In the genomic region with DNA sequence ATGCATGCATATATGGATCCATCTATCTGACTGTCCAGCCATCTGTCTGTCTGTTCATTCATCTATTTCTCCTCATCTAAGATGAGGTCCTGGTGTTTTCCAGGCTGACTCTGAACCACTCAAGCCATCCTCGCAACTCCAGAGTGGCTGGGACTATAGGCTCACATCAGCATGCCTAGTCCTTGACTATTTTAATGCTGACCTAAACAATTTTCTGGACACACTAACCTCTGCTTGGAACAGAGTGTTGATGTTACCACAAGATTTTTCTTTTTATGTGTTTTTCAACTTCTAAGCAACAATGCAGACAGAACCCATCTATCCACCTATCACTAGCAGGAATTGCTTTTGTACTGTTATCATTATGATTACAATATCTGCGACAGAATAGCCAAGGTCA, we compare ENCODE assay signal across 28 mouse cellular contexts.
"Had no signal": no experiment of that assay in that cellular context is flagged by ENCODE, and none has a peak within 500 bp of the region (broad histone marks: within the 10 kb centered on the region; RNA-seq: fewer than 3 reads in every experiment).

No protein-coding gene starts in this region.

- H3K27me3 ChIP-seq: limb, embryonic 12.5 days; limb, embryonic 13.5 days; limb, embryonic 15.5 days; liver, embryonic 12.5 days; liver, embryonic 13.5 days; liver, embryonic 15.5 days; lung, embryonic 15.5 days; midbrain, embryonic 12.5 days; midbrain, embryonic 13.5 days; midbrain, embryonic 15.5 days; neural tube, embryonic 12.5 days; neural tube, embryonic 13.5 days had no signal

- H3K4me2 ChIP-seq: limb, embryonic 12.5 days; limb, embryonic 13.5 days; limb, embryonic 15.5 days; liver, embryonic 11.5 days; liver, embryonic 12.5 days; liver, embryonic 13.5 days; liver, embryonic 15.5 days; lung, embryonic 14.5 days; lung, embryonic 15.5 days; midbrain, embryonic 11.5 days; midbrain, embryonic 12.5 days; midbrain, embryonic 13.5 days; midbrain, embryonic 15.5 days; neural tube, embryonic 12.5 days; neural tube, embryonic 13.5 days had no signal

- H3K4me3 ChIP-seq: limb, embryonic 10.5 days; limb, embryonic 12.5 days; limb, embryonic 13.5 days; limb, embryonic 15.5 days; liver, embryonic 12.5 days; liver, embryonic 13.5 days; liver, embryonic 15.5 days; lung, embryonic 15.5 days; megakaryocyte, embryonic 14.5 days; midbrain, embryonic 10.5 days; midbrain, embryonic 12.5 days; midbrain, embryonic 13.5 days; midbrain, embryonic 15.5 days; myocyte; neural tube, embryonic 12.5 days; neural tube, embryonic 13.5 days had no signal

- H3K9ac ChIP-seq: limb, embryonic 12.5 days; limb, embryonic 13.5 days; limb, embryonic 15.5 days; liver, embryonic 12.5 days; liver, embryonic 13.5 days; liver, embryonic 14.5 days; liver, embryonic 15.5 days; liver, postnatal 0 days; lung, embryonic 14.5 days; lung, embryonic 15.5 days; midbrain, embryonic 12.5 days; midbrain, embryonic 13.5 days; midbrain, embryonic 15.5 days; neural tube, embryonic 12.5 days; neural tube, embryonic 13.5 days had no signal

- H3K4me1 ChIP-seq: limb, embryonic 12.5 days; limb, embryonic 13.5 days; liver, embryonic 12.5 days; liver, embryonic 13.5 days; lung, embryonic 15.5 days; megakaryocyte, embryonic 14.5 days; neural tube, embryonic 12.5 days had no signal

- H3K9me3 ChIP-seq: limb, embryonic 10.5 days; limb, embryonic 12.5 days; limb, embryonic 13.5 days; limb, embryonic 15.5 days; liver, embryonic 12.5 days; liver, embryonic 13.5 days; liver, embryonic 15.5 days; lung, embryonic 15.5 days; midbrain, embryonic 10.5 days; midbrain, embryonic 12.5 days; midbrain, embryonic 13.5 days; midbrain, embryonic 15.5 days; neural tube, embryonic 12.5 days; neural tube, embryonic 13.5 days had no signal

- DNase-seq: liver; liver, embryonic 13.5 days; liver, postnatal 0 days; lung, adult 18-20 months; lung, adult 2 months; lung, embryonic 14.5 days; lung, postnatal 14 days; lung, postnatal 36 days; midbrain, embryonic 14.5 days had no signal

- H3K27ac ChIP-seq: limb, embryonic 10.5 days; limb, embryonic 12.5 days; limb, embryonic 13.5 days; limb, embryonic 15.5 days; liver, embryonic 12.5 days; liver, embryonic 13.5 days; liver, embryonic 14.5 days; liver, embryonic 15.5 days; lung, embryonic 15.5 days; macrophage; midbrain, embryonic 10.5 days; midbrain, embryonic 12.5 days; midbrain, embryonic 13.5 days; midbrain, embryonic 15.5 days; neural tube, embryonic 12.5 days; neural tube, embryonic 13.5 days had no signal

- H3K36me3 ChIP-seq: limb, embryonic 10.5 days; limb, embryonic 12.5 days; limb, embryonic 13.5 days; limb, embryonic 15.5 days; liver, embryonic 12.5 days; liver, embryonic 13.5 days; liver, embryonic 15.5 days; lung, embryonic 15.5 days; midbrain, embryonic 10.5 days; midbrain, embryonic 12.5 days; midbrain, embryonic 13.5 days; midbrain, embryonic 15.5 days; neural tube, embryonic 12.5 days; neural tube, embryonic 13.5 days had no signal
